Mouse (Mus musculus): ENCODE measurements around the gene Tbrg1.

Gene Tbrg1

GRCm38 (mm10) chr9:37629941-37630340 lies 27.2 kb downstream of the Tbrg1 start:
- no peak for DNase-seq (ENCODE audit: low spot score)

DNA sequence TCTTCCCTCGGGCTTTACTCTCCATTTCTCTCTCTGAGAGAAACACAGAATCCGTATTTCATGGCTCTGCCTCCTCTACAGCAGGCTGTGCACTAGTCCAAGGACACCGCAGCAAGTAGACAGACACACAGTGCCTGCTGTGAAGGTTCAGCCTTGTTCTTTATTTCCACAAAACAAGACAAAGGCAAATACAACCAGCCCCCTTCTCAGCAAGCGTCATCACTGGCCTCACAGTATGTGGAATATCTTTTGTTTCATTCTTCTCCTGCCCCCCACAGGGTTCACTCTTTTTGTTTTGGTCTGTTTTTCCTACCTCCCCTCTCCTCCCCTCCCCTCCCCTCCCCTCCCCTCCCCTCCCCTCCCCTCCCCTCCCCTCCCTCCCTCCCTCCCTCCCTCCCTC lies 28.5 kb downstream of the Tbrg1 start:
- DNase-seq (ENCODE audit: low spot score) = no peak

- DNase-seq (ENCODE audit: low spot score) = no peak
Measured at GRCm38 (mm10) chr9:37627263-37627662, 29.8 kb downstream of the Tbrg1 start.

GRCm38 (mm10) chr9:37626103-37626567 lies 31.0 kb downstream of the Tbrg1 start:
- DNase-seq (ENCODE audit: low spot score) = no peak

GRCm38 (mm10) chr9:37625641-37626040 lies 31.5 kb downstream of the Tbrg1 start:
- no peak for DNase-seq (ENCODE audit: low spot score)

- no peak for DNase-seq (ENCODE audit: low spot score)
Measured at GRCm38 (mm10) chr9:37625129-37625528, 32.0 kb downstream of the Tbrg1 start.

- no peak for DNase-seq (ENCODE audit: low spot score)
Measured at GRCm38 (mm10) chr9:37624502-37624901, 32.6 kb downstream of the Tbrg1 start.

DNA sequence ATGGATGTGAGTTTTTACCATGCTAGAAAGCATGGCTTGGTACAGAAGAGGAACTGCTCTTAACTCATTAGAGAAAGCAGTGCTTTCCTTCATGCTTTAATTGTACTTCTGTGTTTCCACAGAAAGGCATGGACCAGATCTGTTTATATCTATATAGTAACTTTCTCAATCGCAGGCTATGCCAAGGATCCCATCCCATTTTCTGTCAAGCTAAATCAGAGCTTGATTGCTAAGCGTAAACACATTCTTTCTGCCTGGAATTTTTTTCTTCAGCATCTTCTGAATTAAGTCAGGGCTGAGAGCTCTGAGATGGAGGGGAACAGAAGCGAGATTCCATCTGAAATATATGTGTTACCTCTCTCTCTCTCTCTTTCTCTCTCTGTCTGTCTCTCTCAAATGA lies 33.1 kb downstream of the Tbrg1 start:
- no peak for DNase-seq (ENCODE audit: low spot score)

- DNase-seq (ENCODE audit: low spot score) = no peak
Measured at GRCm38 (mm10) chr9:37621290-37621689, 35.8 kb downstream of the Tbrg1 start.

DNA sequence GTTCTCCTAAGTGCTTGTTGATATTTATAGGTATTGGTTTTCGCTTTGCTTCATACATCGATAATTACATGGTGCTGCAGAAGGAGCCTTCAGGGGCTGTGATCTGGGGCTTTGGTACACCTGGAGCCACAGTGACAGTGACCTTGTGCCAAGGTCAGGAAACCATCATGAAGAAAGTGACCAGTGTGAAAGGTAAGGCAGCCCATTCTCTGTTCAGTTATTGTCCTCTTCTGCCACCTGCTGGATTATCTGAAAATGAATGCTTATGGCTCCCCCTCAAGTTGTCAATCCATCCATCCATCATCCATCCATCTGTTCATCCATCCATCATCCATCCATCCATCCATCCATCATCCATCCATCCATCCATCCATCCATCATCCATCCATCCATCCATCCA lies 40.3 kb downstream of the Tbrg1 start:
- peak; percentile 8 for DNase-seq (ENCODE audit: low spot score)

DNA sequence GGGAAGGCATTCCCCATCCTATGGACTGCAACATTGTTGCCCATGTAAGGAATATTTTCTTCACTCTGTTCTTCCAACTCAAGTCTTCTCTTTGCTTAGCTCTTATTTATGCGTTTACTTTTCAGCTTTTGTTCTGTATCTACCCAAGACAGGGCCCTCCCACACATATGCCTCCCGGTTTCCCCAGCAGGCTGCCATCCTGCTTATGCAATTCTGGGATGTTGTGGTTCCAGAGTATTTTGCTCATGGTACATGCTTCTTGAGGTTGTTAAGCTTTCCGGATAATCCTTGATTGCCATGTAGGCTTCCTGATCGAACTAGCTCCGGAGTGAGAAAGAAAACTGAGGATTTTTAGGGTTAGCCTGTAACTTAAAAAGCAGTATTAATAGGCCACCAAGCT lies 41.9 kb downstream of the Tbrg1 start:
- DNase-seq (ENCODE audit: low spot score) = no peak

GRCm38 (mm10) chr9:37614316-37614715 lies 42.8 kb downstream of the Tbrg1 start:
- DNase-seq (ENCODE audit: low spot score) = no peak

- DNase-seq (ENCODE audit: low spot score) = no peak
Measured at GRCm38 (mm10) chr9:37613911-37614280, 43.2 kb downstream of the Tbrg1 start.

GRCm38 (mm10) chr9:37613182-37613910 lies 43.8 kb downstream of the Tbrg1 start, which contains the start of gene Spa17:
Spa17 (minus strand) TSS chr9:37613722.
- peak; percentile 87 for DNase-seq (ENCODE audit: low spot score)

- DNase-seq (ENCODE audit: low spot score) = no peak
Measured at GRCm38 (mm10) chr9:37609558-37609957, 47.6 kb downstream of the Tbrg1 start.

GRCm38 (mm10) chr9:37605089-37605488 lies 52.0 kb downstream of the Tbrg1 start:
- no peak for DNase-seq (ENCODE audit: low spot score)

DNA sequence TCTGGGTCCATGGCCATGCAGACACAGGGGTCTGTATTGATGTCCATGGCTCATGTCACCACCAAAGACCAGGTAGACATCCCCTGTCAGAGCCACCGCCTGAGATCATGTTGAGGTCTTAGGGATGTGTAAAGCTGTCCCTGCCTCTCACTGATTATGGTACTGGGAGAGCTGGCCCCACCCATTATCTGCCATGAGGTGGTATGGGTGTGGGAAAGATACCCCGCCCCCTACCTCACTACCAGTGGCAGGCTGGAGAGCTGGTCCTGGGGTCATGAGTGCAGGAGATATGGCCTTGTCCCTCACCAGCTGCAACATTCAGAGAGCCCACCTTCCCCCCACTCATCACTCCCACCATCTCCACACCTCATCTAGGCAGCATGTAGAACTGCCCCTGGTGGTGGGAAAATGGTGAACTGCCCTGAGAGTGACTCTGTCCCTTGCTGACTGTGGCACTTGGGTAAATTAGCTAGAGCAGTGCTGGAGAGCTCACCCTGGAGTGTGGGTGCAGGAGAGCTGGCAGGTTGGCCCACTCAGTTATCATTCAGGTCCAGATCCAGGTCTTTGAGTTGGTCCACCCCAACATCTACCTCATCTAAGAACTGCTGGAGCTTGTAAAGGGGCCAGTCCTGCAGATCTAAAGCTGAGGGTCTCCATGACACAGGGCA lies 56.4 kb downstream of the Tbrg1 start:
- DNase-seq (ENCODE audit: low spot score) = no peak
